Mouse (Mus musculus): ENCODE measurements around the gene Atp6v0a1. TPM values are rescaled to one million over a fixed set of nuclear protein-coding genes. Genes with fewer than 3 reads are reported as not detected.

The Atp6v0a1 gene
- polyA plus RNA-seq, 1 experiment from 2014 or later = 54.9 TPM

DNA sequence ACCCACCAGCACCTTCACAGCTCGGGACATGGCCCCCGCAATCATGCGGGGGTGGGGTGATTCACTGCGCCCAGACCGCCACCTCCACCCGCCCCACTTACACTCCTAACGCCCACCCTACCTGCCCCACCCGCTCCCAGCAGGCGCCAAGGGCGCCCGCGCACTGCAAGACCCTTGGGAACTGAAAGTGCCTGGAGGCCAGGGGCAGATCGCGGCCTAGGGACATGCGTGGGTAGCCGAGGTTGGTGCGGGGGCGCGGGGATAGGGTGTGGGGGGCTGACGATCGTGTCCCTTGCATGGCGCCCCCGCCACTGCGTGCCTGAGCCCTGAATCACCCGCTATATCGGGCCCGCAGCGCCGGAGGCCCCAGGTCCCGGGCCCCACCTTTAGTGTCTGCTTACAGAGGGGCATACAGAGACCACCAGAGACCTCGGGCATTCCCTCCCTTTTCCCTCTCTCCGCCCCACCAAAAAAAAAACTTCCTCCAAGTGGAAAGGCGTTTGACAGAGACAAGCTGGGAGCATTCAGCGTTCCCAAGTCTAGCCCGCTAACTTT is 40.0 kb upstream of the Atp6v0a1 start:
- Histone ChIP-seq H3K4me1 (peaks cover 18% of the 10 kb centered on the region), H3K9me3 (no peaks in the 10 kb centered on the region), H3K9ac (no peak overlapping the region), H3K27ac (no peak overlapping the region), H3K27me3 (peaks cover 96% of the 10 kb centered on the region), H3K4me3 (replicated peaks) (peak overlapping the region; percentile 39), H3K4me2 (peak overlapping the region; percentile 52), H3K36me3 (replicated peaks) (no peaks in the 10 kb centered on the region)
- WGBS = 6% methylated on average over 32 of the region's 35 CpGs
- ATAC-seq (ENCODE audit: low FRiP score) = no peak

DNA sequence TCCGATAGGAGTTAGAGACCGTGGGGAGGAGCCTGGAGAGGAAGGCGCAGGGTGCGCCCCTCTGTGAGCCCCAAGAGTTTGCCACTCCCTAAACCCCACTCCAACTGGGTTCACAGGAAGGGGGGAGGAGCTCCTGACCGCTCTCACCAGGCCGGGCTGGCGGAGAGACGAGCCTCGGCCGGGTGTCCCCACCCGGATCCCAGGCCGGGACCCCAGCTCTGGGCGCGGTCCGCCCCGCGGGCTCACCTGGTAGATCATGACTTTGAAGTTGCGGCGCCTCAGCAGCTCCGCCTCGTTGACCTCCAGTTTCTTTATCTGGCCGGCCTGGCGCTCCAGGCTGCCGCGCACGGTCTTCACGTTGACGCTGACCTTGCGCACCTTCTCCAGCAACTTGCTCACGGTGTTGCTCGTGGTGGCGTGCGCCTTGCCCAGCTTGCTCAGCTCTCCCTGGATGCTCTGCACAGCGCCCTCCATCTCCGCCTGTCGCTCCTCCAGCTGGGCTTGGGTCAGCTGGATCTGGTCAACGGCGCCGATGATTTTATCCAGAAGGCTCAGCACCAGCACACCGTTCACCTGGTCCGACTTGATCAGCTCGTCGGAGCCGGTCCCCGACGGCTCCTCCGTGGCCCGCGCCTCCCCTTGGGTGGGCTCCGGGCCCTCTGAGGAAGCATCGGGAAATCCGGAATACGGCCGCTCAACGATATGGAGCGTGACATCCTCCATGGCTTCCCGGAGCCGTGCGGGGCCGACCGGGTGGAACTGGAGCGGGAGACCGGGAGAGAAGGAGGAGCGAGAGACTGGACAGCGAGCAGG is 39.3 kb upstream of the Atp6v0a1 start:
- no peak overlapping the region for H3K27ac ChIP-seq

DNA sequence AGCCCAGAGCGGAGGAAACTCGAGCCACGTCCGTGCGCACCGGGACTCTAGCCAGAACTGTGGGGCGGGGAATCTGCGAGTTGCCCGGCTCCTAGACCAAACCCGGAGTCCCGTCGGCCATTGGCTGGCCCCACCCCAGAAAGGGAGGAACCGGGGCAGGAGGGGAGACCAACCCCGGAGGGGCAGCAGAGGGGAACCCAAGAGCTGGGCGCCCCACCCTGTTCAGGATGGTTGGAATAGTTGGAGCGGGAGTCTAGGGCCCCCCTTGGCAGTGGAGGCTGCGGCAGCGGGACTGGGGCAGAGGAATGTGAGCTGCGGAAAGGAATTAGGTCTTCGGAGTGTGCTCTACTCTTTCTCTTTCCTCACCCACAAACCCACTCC is 38.7 kb upstream of the Atp6v0a1 start, which contains the start of gene Cavin1:
Gene Cavin1, minus strand, starts transcription at position 331 of the 381 bp plus-strand sequence.
- H3K4me1 ChIP-seq = peaks cover 18% of the 10 kb centered on the region
- H3K36me3 ChIP-seq (replicated peaks) = no peaks in the 10 kb centered on the region
- H3K27ac ChIP-seq = no peak within 1 kb of the TSS
- WGBS = 2% methylated on average over 20 of the region's 20 CpGs
- H3K27me3 ChIP-seq = peaks cover 93% of the 10 kb centered on the region
- peak within 1 kb of the TSS; percentile 39 for H3K4me3 ChIP-seq (replicated peaks)
- H3K9me3 ChIP-seq = no peaks in the 10 kb centered on the region
- peak within 1 kb of the TSS; percentile 52 for H3K4me2 ChIP-seq
- H3K9ac ChIP-seq = peak within 1 kb of the TSS; percentile 38
- ATAC-seq (ENCODE audit: low FRiP score) = no peak

More for the DNA sequence above, 39.3 kb upstream of the Atp6v0a1 start:
- Histone ChIP-seq H3K27me3 (peaks cover 96% of the 10 kb centered on the region), H3K36me3 (replicated peaks) (no peaks in the 10 kb centered on the region), H3K9me3 (no peaks in the 10 kb centered on the region), H3K4me2 (peak overlapping the region; percentile 52), H3K9ac (peak overlapping the region; percentile 38), H3K4me3 (replicated peaks) (peak overlapping the region; percentile 39), H3K4me1 (peaks cover 18% of the 10 kb centered on the region)
- no peak for ATAC-seq (ENCODE audit: low FRiP score)
- 1% methylated on average over 65 of the region's 65 CpGs for WGBS

DNA sequence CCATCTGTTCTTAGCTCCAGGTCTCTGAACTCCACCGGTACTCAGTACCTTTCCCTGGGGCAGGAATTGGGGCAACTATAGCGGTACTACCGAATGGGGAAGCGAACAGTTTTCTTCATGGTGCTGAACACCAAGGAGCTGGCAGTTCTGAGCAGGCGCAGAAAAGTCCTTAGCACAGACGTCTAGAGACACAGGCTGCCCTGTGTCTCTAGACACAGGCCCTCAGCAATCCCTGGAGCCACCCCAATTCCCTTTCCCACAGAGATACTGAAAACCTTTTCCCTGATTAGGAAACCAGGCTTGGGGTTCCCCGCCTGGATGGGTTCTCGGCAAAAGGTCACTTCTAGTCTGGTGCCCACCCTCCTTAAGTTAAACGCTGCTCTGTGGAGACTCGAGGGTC is 37.8 kb upstream of the Atp6v0a1 start:
- Histone ChIP-seq H3K9me3 (no peaks in the 10 kb centered on the region), H3K36me3 (replicated peaks) (no peaks in the 10 kb centered on the region), H3K9ac (no peak overlapping the region), H3K27me3 (peaks cover 84% of the 10 kb centered on the region), H3K27ac (no peak overlapping the region), H3K4me1 (peaks cover 18% of the 10 kb centered on the region), H3K4me2 (no peak overlapping the region), H3K4me3 (replicated peaks) (no peak overlapping the region)
- WGBS = 70% methylated on average over 10 of the region's 10 CpGs
- ATAC-seq (ENCODE audit: low FRiP score) = no peak

DNA sequence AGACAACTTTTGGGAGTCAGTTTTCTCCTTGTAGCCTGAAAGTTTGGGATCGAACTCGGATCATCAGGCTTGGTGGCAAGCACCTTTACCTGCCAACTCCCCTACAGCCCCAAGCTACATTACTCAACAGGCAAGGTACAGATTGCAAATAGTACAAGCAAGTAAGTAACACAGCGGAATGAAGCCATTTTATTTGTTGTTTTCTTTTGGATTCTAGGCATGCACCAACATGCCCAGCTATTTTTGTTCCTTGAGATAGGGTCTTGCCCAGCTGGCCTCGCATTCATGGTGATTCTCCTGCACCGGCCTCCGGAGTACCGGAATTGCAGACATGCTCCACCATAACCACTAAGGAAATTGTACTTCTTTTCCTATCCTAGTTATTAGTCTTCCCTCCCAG is 36.0 kb upstream of the Atp6v0a1 start:
- Histone ChIP-seq H3K9me3 (no peaks in the 10 kb centered on the region), H3K27me3 (peaks cover 66% of the 10 kb centered on the region), H3K4me1 (peaks cover 18% of the 10 kb centered on the region), H3K36me3 (replicated peaks) (no peaks in the 10 kb centered on the region), H3K4me2 (no peak overlapping the region), H3K9ac (no peak overlapping the region), H3K27ac (no peak overlapping the region), H3K4me3 (replicated peaks) (no peak overlapping the region)
- 94% methylated on average over 7 of the region's 7 CpGs for WGBS
- no peak for ATAC-seq (ENCODE audit: low FRiP score)

DNA sequence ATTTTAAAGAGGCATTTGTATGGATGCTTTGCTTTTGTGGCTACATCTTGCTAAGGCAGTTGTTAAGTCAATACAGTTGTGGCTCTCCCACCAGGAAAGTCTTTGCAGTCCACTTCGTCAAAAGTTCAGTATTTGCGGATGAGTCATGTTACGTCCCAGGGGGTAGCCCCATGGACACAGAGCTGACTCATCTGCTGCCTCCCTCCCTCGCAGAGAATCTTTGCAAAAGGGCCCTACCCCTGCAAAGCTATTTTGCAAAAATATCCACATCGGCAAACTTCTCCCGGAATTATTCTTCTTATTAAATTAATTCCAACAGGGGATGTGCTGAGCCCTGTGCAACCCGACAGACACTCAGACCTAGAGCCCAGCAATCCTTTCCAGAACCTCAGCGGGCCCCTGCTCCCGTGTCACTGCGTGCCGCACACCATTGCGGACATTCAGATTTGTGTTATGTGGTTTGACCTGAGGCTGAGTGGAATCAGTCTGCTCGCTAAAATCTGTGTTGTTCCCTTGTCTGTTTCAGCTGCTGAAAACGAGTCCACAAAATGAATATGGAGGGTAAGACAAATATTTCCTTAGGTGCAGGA is 34.8 kb upstream of the Atp6v0a1 start:
- WGBS = 77% methylated on average over 14 of the region's 14 CpGs

DNA sequence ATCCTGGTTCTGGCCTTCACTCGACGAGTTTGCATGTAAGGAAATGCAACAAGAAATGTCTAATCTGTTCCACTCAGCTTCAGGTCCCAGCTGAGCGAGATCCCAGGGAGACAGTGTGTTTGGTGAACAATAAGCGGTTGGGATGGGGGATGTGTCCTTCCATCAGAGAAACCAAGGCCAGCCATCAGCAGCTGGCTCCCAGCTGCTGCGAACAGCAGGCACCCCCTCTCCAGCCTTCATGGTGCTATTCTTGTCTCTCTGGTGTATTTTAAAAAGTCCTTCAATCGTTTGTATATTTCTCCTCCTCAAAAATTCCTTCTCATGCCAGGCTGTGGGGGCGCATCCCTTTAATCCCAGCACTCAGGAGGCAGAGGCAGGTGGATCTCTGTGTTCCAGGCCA is 34.0 kb upstream of the Atp6v0a1 start:
- no peaks in the 10 kb centered on the region for H3K36me3 ChIP-seq (replicated peaks)
- H3K9ac ChIP-seq = no peak overlapping the region
- no peaks in the 10 kb centered on the region for H3K9me3 ChIP-seq
- ATAC-seq (ENCODE audit: low FRiP score) = no peak
- no peak overlapping the region for H3K4me3 ChIP-seq (replicated peaks)
- H3K4me1 ChIP-seq = peaks cover 4% of the 10 kb centered on the region; the same call in 1 of the 2 replicates
- H3K4me2 ChIP-seq = no peak overlapping the region
- peaks cover 46% of the 10 kb centered on the region for H3K27me3 ChIP-seq
- no peak overlapping the region for H3K27ac ChIP-seq
- WGBS = 78% methylated on average over 7 of the region's 7 CpGs

More for the DNA sequence above, 34.8 kb upstream of the Atp6v0a1 start:
- H3K27me3 ChIP-seq = peaks cover 54% of the 10 kb centered on the region
- H3K9me3 ChIP-seq = no peaks in the 10 kb centered on the region
- H3K4me2 ChIP-seq = no peak overlapping the region
- no peak overlapping the region for H3K27ac ChIP-seq
- H3K4me1 ChIP-seq = peaks cover 12% of the 10 kb centered on the region
- H3K4me3 ChIP-seq (replicated peaks) = no peak overlapping the region
- no peaks in the 10 kb centered on the region for H3K36me3 ChIP-seq (replicated peaks)
- ATAC-seq (ENCODE audit: low FRiP score) = no peak
- H3K9ac ChIP-seq = no peak overlapping the region

DNA sequence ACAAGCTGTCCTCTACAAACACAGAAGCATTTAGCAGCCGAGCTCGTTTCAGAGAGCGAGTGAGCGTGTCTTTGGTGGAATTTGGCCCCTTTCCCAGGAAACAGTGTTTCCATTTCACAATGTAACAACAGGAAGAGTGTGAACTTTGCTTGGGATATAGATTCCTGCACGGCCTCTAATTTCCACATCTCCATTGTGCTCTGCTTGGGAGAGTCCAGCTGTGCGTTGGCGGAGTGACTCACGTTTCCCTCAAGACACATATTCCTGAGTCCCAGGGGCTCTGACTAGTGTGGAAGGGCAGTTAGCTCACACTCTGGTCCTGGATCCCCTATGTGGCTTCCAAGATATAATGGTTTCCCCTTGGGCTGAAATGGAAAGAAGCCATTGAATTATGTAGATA is 29.4 kb upstream of the Atp6v0a1 start:
- WGBS = 70% methylated on average over 8 of the region's 8 CpGs
- Histone ChIP-seq H3K4me2 (no peak overlapping the region), H3K9ac (no peak overlapping the region), H3K27me3 (peaks cover 21% of the 10 kb centered on the region), H3K36me3 (replicated peaks) (no peaks in the 10 kb centered on the region), H3K4me3 (replicated peaks) (no peak overlapping the region), H3K27ac (no peak overlapping the region), H3K4me1 (peaks cover 5% of the 10 kb centered on the region; the same call in 1 of the 2 replicates), H3K9me3 (no peaks in the 10 kb centered on the region)
- no peak for ATAC-seq (ENCODE audit: low FRiP score)

DNA sequence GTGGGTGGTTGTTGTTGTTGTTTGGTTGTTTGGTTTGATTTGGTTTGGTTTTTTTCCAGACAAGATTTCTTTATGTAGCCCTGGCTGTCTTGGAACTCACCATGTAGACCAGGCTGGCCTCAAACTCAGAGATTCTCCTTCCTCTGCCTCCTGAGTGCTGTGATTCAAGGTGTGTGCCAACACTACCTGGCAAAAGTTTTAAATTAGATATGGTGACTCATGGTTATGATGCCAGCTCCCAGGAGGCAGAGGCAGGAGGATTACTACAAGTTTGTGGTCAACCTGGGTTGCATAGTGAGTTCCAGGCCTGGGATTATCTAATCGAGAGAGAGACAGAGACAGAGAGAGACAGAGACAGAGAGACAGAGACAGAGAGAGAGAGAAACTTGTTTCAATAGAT is 28.8 kb upstream of the Atp6v0a1 start:
- no peaks in the 10 kb centered on the region for H3K9me3 ChIP-seq
- H3K4me2 ChIP-seq = no peak overlapping the region
- peaks cover 17% of the 10 kb centered on the region for H3K27me3 ChIP-seq
- no peaks in the 10 kb centered on the region for H3K36me3 ChIP-seq (replicated peaks)
- no peak overlapping the region for H3K4me3 ChIP-seq (replicated peaks)
- no peak for ATAC-seq (ENCODE audit: low FRiP score)
- peaks cover 5% of the 10 kb centered on the region; the same call in 1 of the 2 replicates for H3K4me1 ChIP-seq
- 76% methylated on average over 1 of the region's 1 CpGs for WGBS
- no peak overlapping the region for H3K9ac ChIP-seq
- no peak overlapping the region for H3K27ac ChIP-seq

DNA sequence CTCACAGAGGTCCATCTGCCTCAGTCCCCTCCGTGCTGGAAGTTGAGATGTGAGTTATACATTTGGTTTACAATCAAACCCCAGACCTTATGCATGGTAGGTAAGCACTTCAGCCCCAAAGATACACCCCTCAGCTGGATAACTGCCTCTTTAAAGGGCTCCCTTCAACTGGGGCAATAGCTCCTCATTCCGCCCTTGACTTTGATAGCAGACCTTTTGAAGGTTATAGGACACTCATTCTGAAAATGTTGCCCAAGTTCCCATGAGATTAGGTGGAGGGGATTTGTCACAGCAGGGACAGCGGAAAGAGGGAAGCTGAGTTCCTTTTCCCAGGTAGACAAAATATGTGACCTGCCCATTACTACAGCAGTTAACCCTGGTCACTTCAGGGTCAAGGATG is 28.0 kb upstream of the Atp6v0a1 start:
- H3K9ac ChIP-seq = no peak overlapping the region
- H3K4me3 ChIP-seq (replicated peaks) = no peak overlapping the region
- no peak for ATAC-seq (ENCODE audit: low FRiP score)
- peaks cover 17% of the 10 kb centered on the region for H3K27me3 ChIP-seq
- peaks cover 5% of the 10 kb centered on the region; the same call in 1 of the 2 replicates for H3K4me1 ChIP-seq
- no peak overlapping the region for H3K27ac ChIP-seq
- no peak overlapping the region for H3K4me2 ChIP-seq
- no peaks in the 10 kb centered on the region for H3K9me3 ChIP-seq
- no peaks in the 10 kb centered on the region for H3K36me3 ChIP-seq (replicated peaks)
- 64% methylated on average over 3 of the region's 3 CpGs for WGBS

DNA sequence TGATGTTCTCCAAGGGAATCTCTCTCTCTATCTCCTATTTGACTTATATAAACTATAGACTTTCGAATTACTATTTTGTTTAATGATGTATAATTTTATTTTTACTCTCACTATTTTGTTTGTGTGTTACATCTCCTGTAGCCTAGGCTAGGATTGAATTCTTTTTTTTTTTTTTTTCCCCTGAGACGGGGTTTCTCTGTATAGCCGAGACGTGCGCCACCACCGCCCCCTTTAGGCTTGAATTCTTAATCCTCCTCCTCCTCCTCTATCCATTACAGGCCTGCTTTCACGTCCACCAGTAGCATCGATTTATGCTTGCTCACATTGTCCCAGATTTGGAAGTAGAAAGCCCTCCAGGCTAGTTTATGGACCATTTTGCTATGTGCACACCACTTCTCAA is 27.2 kb upstream of the Atp6v0a1 start:
- H3K27ac ChIP-seq = no peak overlapping the region
- WGBS = 11% methylated on average over 8 of the region's 8 CpGs
- H3K9ac ChIP-seq = no peak overlapping the region
- H3K9me3 ChIP-seq = no peaks in the 10 kb centered on the region
- H3K4me3 ChIP-seq (replicated peaks) = no peak overlapping the region
- H3K4me1 ChIP-seq = peaks cover 5% of the 10 kb centered on the region; the same call in 1 of the 2 replicates
- no peak for ATAC-seq (ENCODE audit: low FRiP score)
- H3K36me3 ChIP-seq (replicated peaks) = no peaks in the 10 kb centered on the region
- H3K4me2 ChIP-seq = no peak overlapping the region
- H3K27me3 ChIP-seq = peaks cover 17% of the 10 kb centered on the region

DNA sequence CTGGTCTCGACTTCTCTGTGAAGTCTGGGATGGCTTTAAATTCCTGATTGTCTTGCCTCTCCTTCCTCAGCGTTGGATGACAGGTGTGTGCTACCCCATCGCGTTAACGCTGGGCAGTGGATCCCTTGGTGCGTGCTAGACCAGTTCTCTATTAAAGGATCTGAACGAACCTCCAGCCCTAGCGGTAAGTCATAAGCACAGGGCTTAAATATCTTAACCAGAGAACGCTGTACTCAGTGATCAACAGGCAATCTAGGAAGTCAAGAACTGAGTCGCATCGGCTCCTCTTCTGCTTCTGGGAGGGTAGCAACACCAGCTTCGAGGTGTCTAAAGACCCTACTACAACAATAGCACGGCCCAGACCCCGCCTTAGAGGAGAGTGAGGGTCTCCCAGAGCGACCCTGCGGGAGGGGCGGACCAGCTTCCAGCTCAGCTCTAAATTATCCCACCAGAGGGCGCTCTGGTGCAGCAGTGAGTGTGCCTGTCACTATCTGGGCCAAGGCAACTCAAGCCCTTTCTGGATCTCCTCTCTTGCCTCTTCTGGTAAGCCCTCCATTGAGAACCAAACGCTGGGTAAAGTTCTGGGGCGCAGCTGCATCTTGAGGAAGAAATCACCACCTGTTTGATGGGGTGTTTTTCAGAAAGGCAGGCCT is 26.0 kb upstream of the Atp6v0a1 start:
- peak; percentile 36; the same call in 1 of the 2 replicates for ATAC-seq (ENCODE audit: low FRiP score)
- H3K27me3 ChIP-seq = peaks cover 17% of the 10 kb centered on the region
- WGBS = 3% methylated on average over 20 of the region's 20 CpGs
- no peak overlapping the region for H3K27ac ChIP-seq
- H3K4me3 ChIP-seq (replicated peaks) = peak overlapping the region; percentile 26
- H3K4me2 ChIP-seq = peak overlapping the region; percentile 58
- H3K4me1 ChIP-seq = peaks cover 5% of the 10 kb centered on the region; the same call in 1 of the 2 replicates
- no peaks in the 10 kb centered on the region for H3K36me3 ChIP-seq (replicated peaks)
- peak overlapping the region; percentile 44; the same call in 1 of the 2 replicates for H3K9ac ChIP-seq
- no peaks in the 10 kb centered on the region for H3K9me3 ChIP-seq

All from forebrain, embryonic 12.5 days (tissue).